Mouse (Mus musculus) gastrocnemius, postnatal 36 days (tissue): ENCODE data around the gene Galnt13. TPM values are rescaled to one million over a fixed set of nuclear protein-coding genes. Genes with fewer than 3 reads are reported as not detected.
"Not testable (repeated sequence)": the region's sequence is repeated elsewhere in the genome, so short reads cannot be mapped to it uniquely, and the experiment has no call there.

Experiments used
- DNase-seq, 2 experiments: peaks; one replicate each; pipeline ENCODE4 v3.0.0; 2022
- intact Hi-C: fragments of 180-260 bp; cut with DNase I; formaldehyde crosslinking; loops from one replicate; pipeline ENCODE4 v1.15.1; 2025
- total RNA-seq, 2 experiments: library from RNA; stranded (reverse); gene quantifications; 2 replicates each; pipeline ENCODE4 v1.2.3; 2021

The Galnt13 gene
- total RNA-seq, 2 experiments from 2014 or later: not detected

- no peak for DNase-seq
- intact Hi-C loops: no loop called here
Observed at GRCm38 (mm10) chr2:54906282-54907060, 470.4 kb downstream of the Galnt13 start.

- intact Hi-C loops: no loop called here
- no peak for DNase-seq
Observed at GRCm38 (mm10) chr2:54915088-54915670, 479.1 kb downstream of the Galnt13 start.

- intact Hi-C loops: no loop called here
- no peak for DNase-seq
Observed at GRCm38 (mm10) chr2:54936369-54936768, 500.3 kb downstream of the Galnt13 start.

- intact Hi-C loops: no loop called here
- no peak for DNase-seq
Observed at GRCm38 (mm10) chr2:54937306-54937705, 501.2 kb downstream of the Galnt13 start.

GRCm38 (mm10) chr2:54938075-54938474 is 502.0 kb downstream of the Galnt13 start:
- DNase-seq: no peak
- intact Hi-C loops: no loop called here

GRCm38 (mm10) chr2:54943386-54943785 is 507.3 kb downstream of the Galnt13 start:
- no peak for DNase-seq

GRCm38 (mm10) chr2:54983839-54984238 is 547.7 kb downstream of the Galnt13 start:
- no peak for DNase-seq
- intact Hi-C loops: no loop called here

More at GRCm38 (mm10) chr2:54943386-54943785, 507.3 kb downstream of the Galnt13 start:
- intact Hi-C loops: no loop called here

GRCm38 (mm10) chr2:55022539-55022938 is 586.4 kb downstream of the Galnt13 start:
- intact Hi-C loops, DNase-seq: not testable (repeated sequence)

GRCm38 (mm10) chr2:55034610-55035009 is 598.5 kb downstream of the Galnt13 start:
- DNase-seq: no peak
- intact Hi-C loops: no loop called here

GRCm38 (mm10) chr2:55065469-55066315 is 629.6 kb downstream of the Galnt13 start:
- no peak for DNase-seq
- intact Hi-C loops: no loop called here

GRCm38 (mm10) chr2:55085580-55085979 is 649.5 kb downstream of the Galnt13 start:
- DNase-seq: no peak
- intact Hi-C loops: loop anchor here (10.0 kb wide), 1 partner anchor 939 kb away; no protein-coding TSS in a partner anchor

GRCm38 (mm10) chr2:55088034-55088433 is 651.9 kb downstream of the Galnt13 start:
- intact Hi-C loops: loop anchor here (10.0 kb wide), 1 partner anchor 937 kb away; no protein-coding TSS in a partner anchor
- DNase-seq: no peak

- intact Hi-C loops: no loop called here
- DNase-seq: no peak
Observed at GRCm38 (mm10) chr2:55090332-55090731, 654.2 kb downstream of the Galnt13 start.

- intact Hi-C loops: no loop called here
- no peak for DNase-seq
Observed at GRCm38 (mm10) chr2:55091495-55091894, 655.4 kb downstream of the Galnt13 start.

GRCm38 (mm10) chr2:55099100-55099499 is 663.0 kb downstream of the Galnt13 start:
- intact Hi-C loops: no loop called here
- DNase-seq: no peak

GRCm38 (mm10) chr2:55101279-55101678 is 665.2 kb downstream of the Galnt13 start:
- intact Hi-C loops: no loop called here
- DNase-seq: no peak

GRCm38 (mm10) chr2:55103521-55103920 is 667.4 kb downstream of the Galnt13 start:
- no peak for DNase-seq
- intact Hi-C loops: no loop called here

GRCm38 (mm10) chr2:55107828-55108227 is 671.7 kb downstream of the Galnt13 start:
- no peak for DNase-seq
- intact Hi-C loops: no loop called here

GRCm38 (mm10) chr2:55153089-55153488 is 717.0 kb downstream of the Galnt13 start:
- intact Hi-C loops: no loop called here
- DNase-seq: no peak

GRCm38 (mm10) chr2:55164781-55165180 is 728.7 kb downstream of the Galnt13 start:
- no peak for DNase-seq
- intact Hi-C loops: no loop called here
